Mouse (Mus musculus): ENCODE results near the gene Ffar3.
"Not testable (repeated sequence)": the region's sequence is repeated elsewhere in the genome, so short reads cannot be mapped to it uniquely, and the experiment has no call there.

The Ffar3 gene

DNA sequence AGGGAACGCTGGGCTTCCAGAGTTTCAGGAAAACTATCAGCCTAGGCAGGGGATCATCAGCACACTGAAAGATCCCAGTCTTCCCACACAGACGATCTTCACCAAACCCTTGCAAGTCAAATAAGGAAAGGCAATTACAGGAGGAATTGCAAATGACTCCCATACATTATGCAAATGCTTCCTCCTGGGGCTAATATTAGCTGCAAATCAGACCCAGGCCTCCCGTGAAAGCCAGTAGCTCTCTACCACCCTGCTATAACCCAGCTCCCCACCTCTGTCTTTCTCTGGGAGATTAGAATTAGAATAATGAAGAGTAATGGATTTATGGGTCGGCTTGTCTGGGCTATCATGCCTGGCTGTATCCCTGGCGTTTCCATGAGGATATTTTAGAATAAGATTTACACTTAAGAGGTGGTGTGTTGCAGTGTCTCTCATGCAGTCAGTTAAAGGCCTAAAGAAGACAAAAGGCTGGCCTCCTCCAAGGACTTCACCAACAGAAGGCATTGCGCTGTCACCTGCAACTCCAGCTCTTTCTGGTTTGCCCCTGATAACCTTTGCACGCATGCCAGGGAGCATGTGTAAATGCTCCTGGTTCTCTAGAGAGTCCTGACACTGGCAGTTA, 11.2 kb downstream of the Ffar3 start:
- DNase-seq (ENCODE audit: low read depth, low spot score), result no peak

DNA sequence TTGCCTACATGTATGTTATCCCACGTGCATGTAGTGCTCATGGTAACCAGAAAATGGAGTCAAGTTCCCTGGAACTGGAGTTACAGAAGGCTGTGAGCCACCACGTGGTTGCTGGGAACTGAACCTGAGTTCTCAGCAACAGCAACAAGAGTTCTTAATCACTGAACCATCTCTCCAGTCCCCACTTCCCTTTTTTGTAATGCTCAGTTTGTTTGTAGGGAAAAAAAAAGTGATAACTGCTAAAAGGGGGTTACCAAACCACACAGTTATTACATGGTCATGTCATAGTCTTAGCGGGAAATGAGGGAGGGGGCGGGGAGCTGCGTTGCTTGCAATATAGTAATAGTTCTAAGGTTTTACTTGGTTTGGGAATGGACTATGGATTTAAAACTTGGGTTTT, 13.9 kb downstream of the Ffar3 start:
- no peak for DNase-seq (ENCODE audit: low read depth, low spot score)

DNA sequence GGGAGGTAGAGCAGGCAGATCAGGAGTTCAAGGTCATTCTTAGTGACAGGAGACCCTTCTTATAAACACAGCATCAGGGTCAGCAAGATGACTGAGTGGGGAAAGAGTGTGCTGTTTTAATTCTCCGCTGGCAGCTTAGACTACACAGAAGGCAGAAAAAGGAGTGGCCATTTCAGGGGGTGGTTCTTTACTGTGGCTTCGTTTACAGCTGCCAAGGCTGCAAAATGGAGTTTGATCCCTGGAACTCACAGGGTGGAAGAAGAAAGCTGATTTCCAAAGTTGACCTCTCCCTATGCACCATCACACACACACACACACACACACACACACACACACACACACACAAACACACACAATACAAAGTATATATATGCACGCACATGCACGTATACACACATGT, 14.6 kb downstream of the Ffar3 start:
- no peak for DNase-seq (ENCODE audit: low read depth, low spot score)

DNA sequence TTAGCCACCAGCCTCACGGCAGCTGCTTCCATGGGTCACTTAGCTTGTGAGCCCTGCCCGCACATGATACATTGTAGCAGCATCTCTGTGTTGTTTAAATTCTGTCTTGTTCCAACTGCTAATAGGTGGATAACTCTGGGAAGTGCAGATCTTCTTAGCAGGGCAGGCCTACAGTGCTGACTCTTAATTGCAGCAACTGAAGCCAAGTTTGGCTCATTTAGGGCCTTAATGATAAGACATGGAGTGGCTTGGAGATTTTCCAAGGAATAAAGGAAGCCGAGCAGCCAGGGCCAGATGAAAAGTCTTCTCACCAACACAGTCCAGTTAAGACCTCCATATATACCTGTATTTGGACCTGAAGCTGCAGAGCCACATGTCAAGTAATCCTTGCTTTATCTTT, 15.7 kb downstream of the Ffar3 start:
- no peak for DNase-seq (ENCODE audit: low read depth, low spot score)

DNA sequence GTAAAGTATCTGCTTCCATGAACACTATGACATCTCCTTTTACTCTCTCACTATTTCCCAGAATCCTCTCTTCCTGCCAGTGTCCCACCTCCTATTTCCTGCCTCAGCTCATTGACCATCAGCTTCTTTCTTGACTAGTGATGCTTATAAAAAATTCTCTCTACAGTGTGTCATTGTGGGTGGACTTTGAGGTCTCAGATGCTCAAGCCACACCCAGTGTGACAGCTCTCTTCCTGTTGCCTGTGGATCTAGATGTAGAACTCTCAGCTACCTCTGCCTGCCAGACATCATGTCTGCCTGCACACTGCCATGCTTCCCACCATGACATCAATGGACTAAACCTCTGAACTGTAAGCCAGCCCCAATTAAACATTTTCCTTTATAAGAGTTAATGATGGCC, 18.7 kb downstream of the Ffar3 start:
- no peak for DNase-seq (ENCODE audit: low read depth, low spot score)

DNA sequence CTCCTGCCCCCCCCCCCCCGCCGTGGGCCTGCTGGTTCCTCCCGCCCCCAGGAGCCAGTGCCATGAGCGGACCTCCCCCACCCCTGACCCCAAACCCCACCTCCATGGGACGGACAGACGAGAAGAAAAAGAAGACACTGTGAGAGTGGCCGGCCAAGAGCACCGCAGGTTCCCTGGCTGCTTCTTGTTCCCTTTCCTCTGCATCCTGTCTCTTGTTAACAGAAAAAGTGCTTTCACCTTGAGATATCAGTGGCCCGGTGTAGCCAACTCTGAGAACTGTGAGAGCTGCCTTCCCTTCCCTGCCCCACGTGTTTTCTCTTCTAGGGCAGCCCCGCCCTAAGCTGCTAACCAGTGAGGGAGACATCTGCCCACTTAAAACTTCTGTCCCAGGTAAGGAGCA, 23.3 kb downstream of the Ffar3 start:
- not testable (repeated sequence) for DNase-seq (ENCODE audit: low read depth, low spot score)

DNA sequence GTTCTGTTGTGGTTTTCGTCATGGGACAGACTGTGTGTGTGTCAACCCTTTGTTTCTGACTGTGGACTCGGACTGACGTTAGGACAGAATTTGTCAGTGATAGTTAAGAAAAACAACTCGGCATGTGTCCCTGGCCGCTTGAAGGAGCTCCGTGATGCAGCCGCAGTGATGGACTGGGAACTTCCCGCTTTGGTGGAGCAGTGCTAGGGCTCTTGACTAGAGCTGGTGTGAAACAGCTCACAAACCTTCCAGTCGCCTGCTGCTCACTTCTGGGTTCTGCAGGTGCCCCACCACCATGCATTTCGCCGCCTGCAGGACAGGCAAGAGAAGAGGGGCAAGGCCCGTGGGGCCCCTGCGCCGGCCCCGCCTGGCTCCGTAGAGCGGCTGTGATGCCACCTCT, 23.7 kb downstream of the Ffar3 start:
- DNase-seq (ENCODE audit: low read depth, low spot score), result no peak

DNA sequence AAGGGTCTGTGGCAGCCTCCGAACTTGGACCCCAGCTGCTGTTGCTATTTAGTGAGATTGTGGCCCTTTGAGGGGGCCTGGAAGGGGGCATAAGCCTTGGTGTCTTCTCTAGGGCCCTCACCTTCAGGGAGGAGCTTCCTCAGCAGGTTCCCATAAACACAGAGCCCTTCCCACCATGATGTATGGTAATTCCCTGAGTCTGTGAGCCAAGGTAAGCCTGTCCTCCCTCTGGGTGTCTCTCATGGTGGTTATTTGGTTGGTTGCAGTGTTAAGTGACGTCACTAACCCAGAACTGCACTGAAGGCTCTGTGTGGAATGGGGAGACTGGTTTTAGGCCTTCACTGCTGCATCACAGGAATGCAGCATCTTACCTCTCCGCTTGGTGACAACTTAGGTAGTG, 26.6 kb downstream of the Ffar3 start:
- no peak for DNase-seq (ENCODE audit: low read depth, low spot score)

DNA sequence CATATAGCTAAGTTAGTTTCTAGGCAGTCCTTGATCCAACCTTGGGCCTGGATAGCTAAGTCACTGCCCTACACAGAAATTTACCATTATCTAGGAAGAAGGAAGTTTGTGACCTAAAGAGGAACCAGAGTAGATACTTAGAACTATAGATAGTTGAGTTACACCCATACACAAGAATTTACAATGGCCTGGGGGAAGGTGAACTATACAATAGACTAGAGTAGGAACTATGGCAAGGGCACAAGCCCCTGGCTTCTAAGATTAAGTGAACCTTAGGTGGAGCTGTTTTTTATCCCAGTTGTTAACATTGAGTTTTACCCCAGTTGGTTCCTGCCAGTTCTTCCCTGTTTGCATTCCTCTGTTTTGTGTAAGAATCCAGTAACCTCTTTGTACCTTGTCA, 27.1 kb downstream of the Ffar3 start:
- not testable (repeated sequence) for DNase-seq (ENCODE audit: low read depth, low spot score)

DNA sequence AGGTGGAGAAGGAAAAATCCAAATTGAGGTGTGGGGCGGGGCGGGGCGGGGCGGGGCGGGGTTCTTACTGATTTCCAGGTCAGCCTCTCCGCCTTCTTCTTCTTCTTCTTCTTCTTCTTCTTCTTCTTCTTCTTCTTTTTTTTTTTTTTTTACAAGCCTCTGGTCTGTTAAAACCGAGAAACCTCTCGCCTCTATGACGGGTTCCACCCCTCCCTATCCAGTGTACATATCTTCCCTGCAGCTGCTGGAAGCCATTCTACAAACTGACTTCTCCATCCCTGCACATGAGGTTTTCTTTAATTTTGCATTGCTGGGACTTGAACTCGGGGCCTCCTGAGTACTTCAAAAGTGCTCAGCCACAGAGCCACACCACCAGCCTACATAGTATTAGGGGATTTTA, 29.3 kb downstream of the Ffar3 start:
- DNase-seq (ENCODE audit: low read depth, low spot score), result no peak

DNA sequence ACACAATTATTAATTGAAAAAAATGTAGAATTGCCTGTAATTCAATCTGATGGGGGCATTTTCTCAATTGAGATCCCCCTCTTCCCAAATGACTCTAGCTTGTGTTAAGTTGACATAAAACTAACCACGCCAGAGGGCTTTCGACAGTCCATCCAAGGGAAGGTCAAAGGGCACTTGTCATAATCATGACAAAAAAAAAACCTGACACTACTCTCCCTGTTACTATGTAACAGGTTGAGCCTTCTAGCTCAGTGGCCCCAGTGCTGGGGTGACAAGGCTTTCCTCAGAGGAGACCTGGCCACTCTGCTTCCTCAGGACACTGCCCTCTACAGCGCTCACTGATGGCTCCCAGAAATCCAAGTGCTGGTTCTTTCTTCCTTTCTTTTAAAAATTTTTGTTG, 31.7 kb downstream of the Ffar3 start:
- DNase-seq (ENCODE audit: low read depth, low spot score), result no peak

DNA sequence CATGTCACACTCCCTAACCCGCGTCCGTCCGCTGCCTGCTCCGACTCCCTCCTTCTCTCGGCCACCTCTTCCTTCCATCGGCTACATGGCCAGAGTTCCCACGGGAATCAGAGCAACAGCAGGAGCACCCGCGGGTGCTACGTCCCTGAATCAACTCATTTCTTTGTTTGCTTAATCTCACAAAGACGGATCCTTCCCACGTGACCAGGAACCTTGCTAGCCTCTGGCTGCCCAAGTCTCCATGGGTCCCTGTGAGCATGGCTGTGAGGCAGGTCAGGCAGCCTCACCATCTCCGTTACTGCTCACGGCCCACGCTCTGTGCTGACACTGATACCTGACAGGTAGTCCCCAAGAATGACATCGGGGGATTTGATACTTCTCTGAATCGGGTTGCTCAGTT, 32.3 kb downstream of the Ffar3 start, which contains the start of gene Ffar2:
Ffar2 (minus strand) TSS at position 101 of the 400 bp plus-strand sequence.
- DNase-seq (ENCODE audit: low read depth, low spot score), result no peak

DNA sequence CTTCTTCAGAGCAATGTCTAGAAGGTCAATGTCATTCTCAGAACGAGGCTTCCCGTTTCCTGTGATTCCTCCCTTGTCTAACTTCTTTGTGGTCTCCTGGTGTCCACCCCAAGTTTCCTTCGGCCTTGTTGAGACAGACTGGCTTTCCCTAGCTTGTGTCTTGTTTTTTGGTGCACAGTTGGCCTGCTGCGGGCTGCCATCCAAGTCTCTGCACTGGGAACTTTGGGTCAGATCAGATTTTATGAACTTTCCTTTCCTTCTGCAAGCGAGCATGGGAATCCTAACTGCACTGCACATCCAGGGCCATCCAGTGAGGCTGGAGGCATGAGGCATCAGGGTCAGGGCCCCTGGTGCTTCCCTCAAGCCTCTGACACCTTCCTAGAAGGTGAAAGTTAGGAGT, 34.4 kb downstream of the Ffar3 start:
- DNase-seq (ENCODE audit: low read depth, low spot score), result no peak

DNA sequence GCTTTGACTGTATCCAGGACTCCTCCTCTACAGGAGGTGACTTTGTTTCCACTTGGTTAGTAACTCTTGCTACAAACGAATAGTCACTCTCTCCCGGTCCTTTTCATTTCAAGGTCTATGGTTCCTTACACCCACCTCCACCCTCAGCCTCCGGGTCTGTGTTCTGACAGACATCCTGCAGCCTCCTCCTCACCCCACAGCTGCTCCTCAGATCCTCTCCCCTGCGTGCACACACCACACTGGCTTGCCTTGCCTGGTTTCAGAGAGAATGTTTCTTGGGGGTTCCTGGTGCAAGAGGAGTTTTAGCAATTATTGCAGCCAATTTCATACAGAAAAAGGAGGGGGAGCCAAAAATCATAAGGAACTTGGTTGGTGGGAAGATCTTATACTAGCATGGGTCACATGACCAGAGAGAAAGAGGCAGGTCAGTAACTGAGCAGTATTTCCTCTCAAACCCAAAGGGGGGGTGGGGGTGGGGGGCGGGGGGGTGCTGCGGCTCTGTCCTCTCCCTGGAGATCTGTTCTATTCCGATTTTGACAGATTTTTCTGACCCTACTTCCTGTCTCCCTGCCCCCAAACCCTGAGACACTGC, 35.0 kb downstream of the Ffar3 start:
- DNase-seq (ENCODE audit: low read depth, low spot score), result no peak

DNA sequence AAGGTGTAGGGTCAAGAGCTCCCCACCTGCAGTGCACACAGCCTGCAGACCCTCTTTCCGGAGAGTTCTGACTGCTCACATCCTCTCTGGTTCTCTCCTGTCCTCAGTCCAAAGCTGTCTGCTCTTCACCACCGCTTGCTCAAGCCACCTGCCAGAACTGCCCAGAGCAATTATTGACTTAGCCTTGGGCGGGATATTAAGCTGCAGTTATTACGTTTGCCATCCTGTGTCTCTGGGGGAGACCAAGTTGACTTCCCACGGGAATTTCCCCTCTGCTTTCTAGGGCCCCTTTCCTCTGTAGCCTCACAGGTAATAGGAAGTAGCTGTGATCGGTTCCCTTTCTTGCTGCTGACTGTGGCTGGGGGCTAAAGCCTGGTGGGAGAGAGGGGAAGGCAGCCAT, 35.8 kb downstream of the Ffar3 start:
- DNase-seq (ENCODE audit: low read depth, low spot score), result no peak

DNA sequence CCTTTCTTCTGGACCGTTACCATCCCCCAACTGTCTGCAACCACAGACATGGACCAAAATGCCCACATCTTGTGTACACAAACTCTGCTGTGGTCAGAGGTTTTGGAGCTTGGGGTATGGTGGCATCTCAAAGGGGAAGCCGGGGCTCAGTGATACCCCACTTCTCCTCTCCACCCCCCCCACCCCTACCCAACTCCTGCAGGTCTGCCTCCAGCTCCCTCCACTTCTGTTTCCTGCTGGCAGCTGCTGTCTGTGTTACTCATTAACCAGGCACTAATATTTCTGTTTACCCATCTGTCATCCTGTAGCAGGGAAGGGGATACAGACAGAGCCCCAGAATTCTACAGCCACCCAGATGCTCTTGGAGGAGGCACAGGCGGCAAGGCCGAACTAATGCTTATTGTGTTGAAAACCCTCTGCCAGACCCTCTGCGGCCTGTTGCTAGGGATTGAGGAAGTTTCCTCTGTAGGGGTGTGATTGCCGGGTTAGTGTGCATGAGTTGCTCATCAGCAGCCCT, 43.6 kb downstream of the Ffar3 start:
- no peak for DNase-seq (ENCODE audit: low read depth, low spot score)

DNA sequence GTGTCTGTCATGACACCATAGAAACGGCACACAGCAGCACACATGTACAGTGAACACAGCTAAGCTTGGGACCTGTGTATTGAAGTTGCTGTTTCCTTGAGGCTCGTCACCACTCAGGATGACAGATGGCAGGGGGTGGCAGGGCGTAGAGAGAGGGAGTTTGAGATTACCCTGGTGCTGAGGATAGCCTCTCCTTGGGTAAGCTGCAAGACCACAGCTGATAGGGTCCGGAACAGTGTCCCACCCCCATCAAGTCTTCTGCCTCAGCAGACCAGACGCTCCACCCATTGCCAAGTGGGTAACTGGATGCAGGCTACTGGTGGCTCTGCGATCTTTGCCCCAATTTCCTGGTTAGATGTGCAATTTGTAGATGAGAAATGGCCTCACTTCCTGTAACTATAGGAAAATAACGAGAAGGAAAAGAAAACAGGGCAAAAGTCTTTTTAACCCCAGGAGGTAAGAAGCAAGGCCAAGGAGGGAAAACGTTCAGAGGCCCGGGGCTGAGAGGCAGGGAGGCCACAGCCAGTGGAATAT, 44.2 kb downstream of the Ffar3 start:
- no peak for DNase-seq (ENCODE audit: low read depth, low spot score)

DNA sequence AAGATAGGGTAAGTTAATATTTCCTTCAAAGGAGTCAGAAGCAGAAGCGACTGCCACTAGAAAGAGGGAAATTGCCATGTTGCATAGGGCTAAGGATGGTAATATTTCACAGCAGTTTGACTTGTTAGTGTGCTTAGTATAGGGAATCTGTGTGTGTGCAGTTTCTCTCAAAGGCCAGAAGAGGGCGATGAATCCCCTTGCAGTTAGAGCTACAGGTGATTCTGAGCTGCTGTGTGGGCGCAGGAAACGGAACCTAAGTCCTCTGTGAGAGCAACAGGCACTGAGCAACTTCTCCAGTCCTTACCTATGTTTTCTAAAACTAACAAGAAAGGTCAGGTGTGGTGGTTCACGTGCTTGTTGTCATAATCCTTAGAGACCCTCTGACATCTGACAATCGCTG, 45.7 kb downstream of the Ffar3 start:
- no peak for DNase-seq (ENCODE audit: low read depth, low spot score)

DNA sequence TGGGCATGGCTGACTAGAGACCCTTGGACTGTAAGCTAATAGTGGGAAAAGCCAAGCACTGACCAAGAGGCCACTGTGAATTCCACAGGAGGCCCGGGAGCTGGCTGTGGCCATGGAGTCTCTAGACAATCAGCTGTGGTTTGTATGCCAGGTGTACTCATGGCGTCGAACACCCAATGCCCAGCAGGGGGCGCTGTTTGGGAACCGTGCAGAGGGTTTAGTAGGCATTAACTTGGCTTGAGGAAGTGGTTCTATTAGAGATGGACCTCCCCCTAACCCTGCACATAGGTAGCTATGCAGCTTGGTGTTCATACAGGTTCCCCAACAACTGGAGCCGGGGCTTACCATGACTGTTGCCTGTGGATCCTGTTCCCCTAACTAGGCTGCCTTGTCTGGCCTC, 50.1 kb downstream of the Ffar3 start:
- no peak for DNase-seq (ENCODE audit: low read depth, low spot score)
